Mouse (Mus musculus) cerebellum, postnatal 36 days (tissue): Measurements from ENCODE around the gene Gadd45b.

ENCODE experiments used
- DNase-seq, 2 experiments: peaks; one replicate each; pipeline ENCODE4 v3.0.0; 2021 to 2022; ENCODE audit warnings: mixed read lengths in 2 of 2

Gene Gadd45b

GRCm38 (mm10) chr10:80909375-80910162 lies 20.3 kb upstream of the Gadd45b start:
- DNase-seq: no peak

GRCm38 (mm10) chr10:80911354-80911753 lies 18.5 kb upstream of the Gadd45b start:
- no peak for DNase-seq

- no peak for DNase-seq
These were observed 18.0 kb upstream of the Gadd45b start for GRCm38 (mm10) chr10:80911891-80912290.

- no peak for DNase-seq
These were observed 16.4 kb upstream of the Gadd45b start for GRCm38 (mm10) chr10:80913364-80914011.

DNA sequence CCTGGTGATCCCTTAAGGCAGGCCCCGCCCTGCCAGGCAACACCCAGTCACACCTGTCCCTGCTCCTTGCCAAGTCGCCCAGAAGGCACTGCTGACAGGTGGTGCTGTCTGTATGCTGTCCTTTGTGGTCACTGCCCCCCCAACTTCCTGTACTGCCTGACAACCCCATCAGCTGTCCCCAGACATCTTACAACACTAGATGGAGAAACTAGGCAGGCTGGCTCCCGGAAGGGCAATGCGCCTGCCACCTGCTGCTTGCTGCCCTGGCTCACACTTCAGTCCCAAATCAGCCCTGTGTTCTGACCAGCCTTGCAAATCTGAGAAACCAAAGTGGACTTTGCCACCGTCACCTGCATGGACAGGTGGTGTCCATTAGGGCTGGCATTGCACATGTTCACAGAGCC lies 15.6 kb upstream of the Gadd45b start:
- peak; percentile 79 to 81 for DNase-seq

- no peak for DNase-seq
These were observed 14.6 kb upstream of the Gadd45b start for GRCm38 (mm10) chr10:80915260-80915659.

DNA sequence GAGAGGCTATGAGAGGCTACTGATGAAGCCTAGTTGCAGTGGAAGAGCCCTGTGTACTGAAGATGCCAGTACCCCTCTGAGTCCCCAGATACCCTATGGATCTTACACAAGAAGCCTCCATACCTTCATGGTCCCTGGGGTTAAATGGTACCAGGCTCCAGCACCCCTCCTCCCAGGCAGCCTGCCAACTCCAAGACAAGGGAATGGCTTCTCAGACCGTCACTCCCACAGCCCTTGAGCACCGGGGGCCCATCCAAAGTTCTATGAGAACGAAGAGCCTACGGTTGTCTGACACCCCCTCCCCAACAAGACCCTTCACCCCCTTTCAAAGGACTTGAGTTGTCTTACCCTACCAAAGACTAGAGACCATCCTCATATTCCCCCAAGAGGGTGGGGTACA lies 14.1 kb upstream of the Gadd45b start:
- DNase-seq: no peak

GRCm38 (mm10) chr10:80917336-80917778 lies 12.5 kb upstream of the Gadd45b start:
- DNase-seq: no peak

DNA sequence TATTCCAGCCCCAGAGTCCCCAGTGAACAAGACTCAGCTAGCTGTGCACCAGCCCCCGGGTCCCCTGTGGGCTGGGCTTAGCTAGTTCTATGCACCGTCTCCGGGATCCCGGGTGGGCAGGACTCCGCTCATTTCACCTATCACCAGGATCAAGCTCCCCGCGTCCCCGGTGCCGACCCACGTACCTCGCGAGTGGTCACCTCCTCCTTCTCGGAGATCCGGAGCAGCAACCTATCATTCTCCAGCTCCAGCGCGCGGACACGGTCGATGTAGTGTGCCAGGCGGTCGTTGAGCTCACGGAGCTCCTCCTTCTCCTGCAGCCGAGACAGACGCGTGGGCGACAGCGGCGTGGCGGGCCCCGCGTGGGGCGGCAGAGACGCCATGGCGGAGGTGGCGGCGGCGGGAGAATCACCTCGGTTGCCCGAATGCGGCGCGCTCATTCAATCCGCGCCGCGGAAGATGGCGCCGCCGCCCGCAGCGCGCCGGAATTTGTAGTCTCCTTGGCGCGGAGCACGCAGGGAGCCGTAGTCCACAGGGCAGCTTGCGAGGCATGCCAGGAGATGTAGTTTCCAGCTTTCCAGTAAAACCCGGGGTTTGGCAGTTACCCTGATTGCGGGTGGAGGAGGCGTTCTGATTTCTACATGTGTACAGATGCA lies 12.0 kb upstream of the Gadd45b start, which contains the start of gene Lmnb2:
Lmnb2 (minus strand) TSS at position 467 of the 656 bp plus-strand sequence.
- peak; percentile 85 to 87 for DNase-seq

DNA sequence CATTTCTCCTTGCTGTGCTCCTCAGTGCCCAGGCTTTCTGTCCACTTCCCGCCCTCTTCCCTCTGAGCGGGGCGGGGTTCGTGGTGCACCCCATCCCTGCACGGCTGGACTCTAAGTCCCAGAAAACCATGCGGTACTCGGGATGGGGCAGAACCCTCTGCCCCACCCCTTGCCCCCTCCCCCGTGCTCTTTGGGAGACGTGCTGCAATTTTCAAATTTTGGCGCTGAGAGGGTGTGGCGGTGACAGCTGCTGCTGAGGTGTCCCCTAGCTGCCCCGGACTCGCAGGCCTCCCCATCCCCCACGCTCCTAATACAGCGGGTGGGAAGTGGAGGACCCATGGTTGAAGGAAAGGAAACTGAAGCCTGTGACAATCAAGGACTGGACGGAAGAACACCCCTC lies 8.0 kb upstream of the Gadd45b start:
- DNase-seq: no peak

GRCm38 (mm10) chr10:80925472-80925871 lies 4.4 kb upstream of the Gadd45b start:
- DNase-seq: no peak

GRCm38 (mm10) chr10:80928586-80929298 lies 1.1 kb upstream of the Gadd45b start:
- peak; percentile 94 to 95 for DNase-seq

- DNase-seq: peak; percentile 55 to 69
These were observed 684 bp downstream of the Gadd45b start for GRCm38 (mm10) chr10:80930361-80931152.

GRCm38 (mm10) chr10:80931153-80931671 lies 1.3 kb downstream of the Gadd45b start:
- DNase-seq: peak; percentile 47 to 50

GRCm38 (mm10) chr10:80931695-80932094 lies 1.8 kb downstream of the Gadd45b start:
- no peak for DNase-seq

DNA sequence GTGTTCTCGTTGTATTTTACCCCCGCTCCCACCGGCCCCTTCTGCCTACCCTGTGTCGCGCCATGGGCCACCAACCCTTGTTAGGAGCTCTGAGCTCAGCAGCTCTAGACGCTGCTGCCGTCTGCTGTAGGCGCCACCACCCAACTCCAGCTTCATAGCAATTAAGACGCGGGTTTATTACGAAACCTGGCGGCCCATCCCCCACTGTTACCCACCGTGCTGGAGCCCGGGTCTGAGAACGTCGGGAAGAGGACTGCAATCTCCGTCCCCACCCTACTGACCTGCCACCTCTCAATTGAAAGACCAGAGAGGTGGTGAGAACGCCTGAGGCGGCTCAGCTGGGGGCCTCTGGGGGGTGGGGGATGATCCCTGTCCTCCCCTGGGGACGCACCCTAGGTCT lies 2.3 kb downstream of the Gadd45b start:
- no peak for DNase-seq

- DNase-seq: no peak
These were observed 3.0 kb downstream of the Gadd45b start for GRCm38 (mm10) chr10:80932700-80933420.

- no peak for DNase-seq
These were observed 3.6 kb downstream of the Gadd45b start for GRCm38 (mm10) chr10:80933421-80933979.

DNA sequence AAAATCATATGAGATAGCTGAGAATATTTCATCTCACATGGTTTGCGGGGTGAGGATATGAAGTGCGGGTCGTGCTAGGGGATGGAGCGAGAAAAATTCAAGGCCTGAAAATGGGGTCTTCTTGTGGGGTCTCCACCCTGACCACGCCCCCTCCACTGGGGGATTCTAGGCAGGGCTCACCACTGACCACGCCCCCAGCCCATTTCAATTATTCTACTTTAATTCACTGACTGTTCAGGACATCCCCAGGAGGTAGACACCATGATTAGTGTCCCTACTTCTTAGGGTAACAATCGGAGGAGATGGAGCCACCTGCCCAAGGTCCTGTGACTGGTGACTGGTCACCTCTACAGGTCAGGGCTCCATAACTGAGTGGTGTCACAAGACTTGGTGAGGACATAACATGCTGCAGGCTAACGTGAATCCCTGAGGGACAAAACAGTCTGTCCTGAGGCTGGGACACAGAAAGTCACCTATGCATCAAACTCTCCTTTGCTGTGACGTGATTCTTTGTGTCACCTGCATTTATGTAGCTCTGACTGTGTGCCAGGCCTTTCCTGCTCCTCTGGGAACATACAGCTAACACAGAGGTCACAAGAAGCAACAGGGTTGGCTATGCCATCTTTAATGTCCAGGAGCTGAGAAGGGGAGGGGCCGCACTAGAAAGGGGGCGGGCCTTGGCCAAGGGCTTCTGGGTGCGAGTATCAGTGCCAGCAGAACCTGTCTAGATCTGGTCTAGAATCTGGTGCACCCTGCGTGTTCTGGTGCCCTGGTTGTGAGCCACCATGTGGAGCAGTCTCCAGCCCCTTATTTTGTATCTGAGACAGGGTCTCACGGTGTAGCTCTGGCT lies 4.5 kb downstream of the Gadd45b start:
- DNase-seq: no peak

- no peak for DNase-seq
These were observed 5.4 kb downstream of the Gadd45b start for GRCm38 (mm10) chr10:80935241-80935640.
